Mouse (Mus musculus) lung, postnatal 25 days (tissue): ENCODE results near the gene Prickle2.

ENCODE experiments used
- DNase-seq: peaks from one replicate; pipeline ENCODE4 v3.0.0; 2022; ENCODE audit warnings: low spot score

The Prickle2 gene

DNA sequence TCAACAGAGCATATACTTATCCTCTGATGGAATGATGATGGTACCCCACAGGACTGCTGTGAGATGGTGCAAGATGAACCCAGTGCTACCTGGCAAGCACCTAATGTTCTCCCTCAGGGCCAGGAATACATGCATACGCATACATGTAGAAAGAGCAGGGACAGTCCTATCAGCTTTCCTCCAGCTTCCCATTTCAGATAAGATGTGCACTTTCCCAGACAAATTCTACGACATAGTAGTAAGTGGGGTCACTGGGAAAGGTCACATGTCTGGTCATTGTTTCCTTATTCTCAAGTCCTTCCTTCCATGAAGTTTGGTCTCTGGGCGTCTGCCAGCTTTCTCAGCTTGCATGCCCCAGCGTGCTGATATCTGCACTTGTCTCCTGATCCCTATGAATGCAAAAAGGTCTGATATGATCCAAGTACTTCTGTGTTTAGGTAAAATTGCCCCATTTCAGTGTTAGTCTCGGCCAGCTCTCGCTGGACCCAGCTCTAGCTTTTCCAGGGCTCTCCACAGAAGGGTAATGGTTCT lies 187.5 kb downstream of the Prickle2 start:
- DNase-seq = no peak

DNA sequence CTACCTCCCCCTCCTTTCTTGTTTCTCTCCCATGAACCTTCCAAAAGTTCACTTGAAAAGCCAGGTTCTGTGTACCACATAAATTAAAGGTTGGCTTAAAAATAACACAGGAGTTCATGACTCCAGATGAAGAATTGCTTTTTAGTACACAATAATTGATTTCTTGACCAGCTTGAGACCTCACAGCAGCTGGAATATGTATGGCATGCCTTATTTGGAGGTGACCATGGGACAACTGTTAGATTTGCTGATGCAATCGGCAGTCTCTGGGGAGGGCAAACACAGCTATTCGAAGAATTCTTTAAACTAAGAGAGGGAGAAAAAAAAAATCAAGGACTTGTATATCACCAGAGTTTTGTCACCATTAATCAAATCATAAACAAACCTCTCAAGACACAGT lies 189.0 kb downstream of the Prickle2 start:
- DNase-seq = no peak

DNA sequence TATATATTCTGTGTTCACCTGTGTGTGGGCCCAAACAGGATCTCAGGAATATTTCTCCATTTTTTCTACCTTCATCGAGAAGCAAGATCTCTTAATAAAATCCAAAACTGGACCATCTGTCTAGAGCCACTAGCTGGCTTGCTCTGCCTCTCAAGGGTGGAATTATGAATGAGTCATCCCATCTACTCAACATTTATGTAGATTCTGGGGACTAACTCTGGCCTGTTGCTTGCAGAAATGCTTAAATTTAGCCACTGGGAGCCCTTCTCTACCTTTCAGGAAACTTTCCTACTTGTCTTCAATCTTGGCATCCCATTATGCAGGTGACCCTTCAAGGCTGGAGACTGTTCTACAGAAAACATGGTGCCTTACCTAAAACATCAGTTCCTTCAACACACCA lies 194.0 kb downstream of the Prickle2 start:
- no peak for DNase-seq

DNA sequence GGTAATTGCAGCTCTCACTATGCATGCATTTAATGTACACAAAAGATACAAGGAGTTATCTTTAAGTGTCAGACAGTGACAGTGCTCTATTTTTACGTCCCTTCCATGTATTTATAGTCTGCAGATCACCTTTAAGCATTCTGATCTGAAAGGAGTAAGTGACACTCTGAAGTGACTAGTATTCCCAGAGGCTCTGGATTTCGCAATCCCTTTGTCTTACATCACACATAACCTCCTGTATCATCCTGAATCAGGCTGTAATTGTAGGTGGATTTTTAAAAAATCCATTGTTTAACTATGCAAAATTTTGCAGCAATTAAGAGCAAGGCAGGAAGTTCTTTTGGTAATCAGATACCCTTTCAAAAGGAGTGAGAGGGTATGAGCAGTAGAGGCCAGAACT lies 196.2 kb downstream of the Prickle2 start:
- no peak for DNase-seq

- no peak for DNase-seq
These were observed 199.7 kb downstream of the Prickle2 start for GRCm38 (mm10) chr6:92506276-92506675.

DNA sequence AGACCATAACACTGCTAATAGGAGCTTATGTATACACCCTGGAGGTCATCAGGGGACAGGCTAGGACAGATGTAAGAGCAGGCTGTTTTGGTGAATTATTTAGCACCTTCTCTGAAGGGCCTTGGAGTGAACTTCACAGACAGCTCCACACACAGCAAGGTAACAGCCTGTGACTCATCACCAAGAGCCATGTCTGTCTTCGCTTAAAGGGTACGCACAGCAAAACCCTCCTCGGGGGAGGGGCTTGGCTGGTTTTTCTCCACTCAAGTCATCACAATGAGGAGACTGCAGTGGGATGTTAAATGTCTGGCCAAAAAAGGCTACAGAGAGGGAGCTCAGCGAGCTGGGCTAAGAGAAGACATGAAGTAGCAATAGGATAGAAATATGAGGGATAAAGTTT lies 206.5 kb downstream of the Prickle2 start:
- no peak for DNase-seq

DNA sequence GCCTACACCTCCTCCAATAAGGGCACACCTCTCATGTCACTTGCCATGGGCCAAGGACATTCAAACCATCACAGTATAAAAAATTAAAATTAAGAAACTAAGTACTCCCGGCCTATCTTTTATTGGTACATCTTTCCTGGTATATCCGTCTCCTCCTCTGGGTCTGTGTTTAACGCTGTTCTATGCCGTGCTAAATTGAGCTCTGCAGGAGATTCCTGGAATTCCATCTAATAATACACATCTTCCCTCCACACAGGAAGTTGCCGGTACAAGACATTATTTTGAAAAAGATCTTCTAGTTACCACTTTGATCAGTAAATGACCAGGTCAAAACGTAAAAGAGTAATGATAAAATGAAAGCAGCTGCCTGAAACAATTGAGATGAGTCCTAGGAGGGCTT lies 207.4 kb downstream of the Prickle2 start:
- no peak for DNase-seq

- DNase-seq = no peak
These were observed 208.7 kb downstream of the Prickle2 start for GRCm38 (mm10) chr6:92497279-92497678.

- DNase-seq = no peak
These were observed 210.5 kb downstream of the Prickle2 start for GRCm38 (mm10) chr6:92495500-92495899.

DNA sequence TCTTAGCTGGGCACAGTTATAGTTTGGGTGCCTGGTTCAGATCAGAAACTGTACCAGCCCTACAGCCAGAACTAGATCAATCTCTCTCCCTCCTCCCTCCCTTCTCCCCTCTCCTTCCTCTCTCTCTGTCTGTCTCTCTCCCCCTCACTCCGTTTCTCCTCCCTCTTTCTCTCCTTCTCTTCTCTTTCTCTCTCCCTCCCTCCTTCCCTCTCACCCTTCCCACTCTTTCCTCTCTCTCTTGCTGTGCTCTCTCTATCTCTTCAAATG lies 224.3 kb downstream of the Prickle2 start:
- no peak for DNase-seq

GRCm38 (mm10) chr6:92480941-92481689 lies 224.8 kb downstream of the Prickle2 start:
- DNase-seq = peak; percentile 80

DNA sequence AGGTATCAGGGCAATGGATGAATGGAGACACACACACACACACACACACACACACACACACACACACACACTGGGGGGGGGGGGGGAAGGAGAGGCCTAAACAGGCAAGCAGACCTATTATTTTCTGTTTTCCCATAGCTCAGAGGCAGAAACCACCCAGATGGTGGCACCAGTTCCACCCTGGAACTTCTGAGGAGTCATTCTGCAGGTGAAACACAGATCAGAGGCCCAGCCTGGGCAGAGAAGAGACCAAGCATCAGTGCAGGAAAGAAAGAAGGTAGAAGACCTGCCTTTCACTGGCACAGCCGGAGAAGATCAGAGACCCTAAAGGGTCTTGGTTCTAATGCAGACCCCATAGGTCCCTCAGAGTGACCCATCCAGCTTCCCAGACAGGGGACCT lies 227.3 kb downstream of the Prickle2 start:
- DNase-seq = no peak

- DNase-seq = peak; percentile 67
These were observed 228.3 kb downstream of the Prickle2 start for GRCm38 (mm10) chr6:92477621-92478020.

DNA sequence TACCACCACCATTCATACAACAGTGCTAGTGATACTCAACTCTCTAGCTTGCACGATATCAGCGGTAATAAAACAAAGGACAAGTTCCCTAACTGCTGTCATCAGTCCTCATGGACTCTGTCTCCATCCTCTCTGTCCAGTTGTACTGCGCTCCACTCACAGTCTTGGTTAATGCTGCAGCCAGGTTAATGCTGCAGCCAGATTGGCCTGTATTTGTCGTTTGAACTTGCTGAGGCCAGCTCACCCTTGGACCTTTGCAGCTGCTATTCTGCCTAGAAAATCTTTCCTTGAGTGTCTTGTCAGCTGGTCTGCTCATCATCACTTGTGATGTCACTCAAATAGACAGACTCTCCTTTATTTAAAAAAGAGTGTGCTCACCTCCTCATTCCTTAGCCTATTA lies 236.5 kb downstream of the Prickle2 start:
- no peak for DNase-seq

DNA sequence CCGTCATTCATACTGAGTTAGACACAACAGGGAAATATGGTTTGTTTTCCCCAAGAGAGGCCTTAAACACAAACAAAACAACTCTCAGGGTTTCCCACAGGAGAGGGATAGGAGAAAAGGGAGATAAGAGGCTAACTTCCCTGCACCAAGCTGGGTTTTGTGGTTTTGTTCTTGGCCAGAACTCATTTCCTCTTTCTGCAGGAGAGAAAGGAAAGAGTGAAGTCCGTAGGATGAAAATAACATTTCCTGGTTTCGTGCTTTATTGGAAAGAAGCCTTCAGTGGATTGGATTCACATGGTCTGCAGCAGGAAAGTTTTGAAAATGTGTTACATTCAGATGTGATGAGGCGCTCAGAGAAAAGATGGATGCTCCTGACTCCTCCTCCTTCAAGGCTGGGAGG lies 237.1 kb downstream of the Prickle2 start:
- DNase-seq = no peak

DNA sequence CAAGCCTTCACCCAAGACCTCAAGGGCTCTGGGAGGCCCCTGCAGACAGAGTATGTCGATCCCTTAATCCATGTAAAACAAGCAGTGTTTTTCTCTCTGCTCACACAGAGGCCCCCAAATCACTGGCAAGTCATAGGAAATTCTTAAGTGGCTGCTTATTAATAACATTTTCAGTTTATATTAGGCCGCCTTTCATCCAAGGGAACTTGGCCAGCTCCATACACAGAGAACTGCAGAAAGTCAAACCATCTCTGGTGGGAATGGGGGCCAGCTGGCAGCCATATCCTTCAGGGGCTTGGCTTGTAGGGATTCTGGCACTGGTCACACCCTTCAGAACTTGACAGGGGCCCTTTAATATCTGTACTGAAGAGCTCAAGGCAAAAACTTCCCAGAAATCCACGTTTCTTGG lies 237.6 kb downstream of the Prickle2 start:
- peak; percentile 45 for DNase-seq

GRCm38 (mm10) chr6:92467343-92467742 lies 238.6 kb downstream of the Prickle2 start:
- DNase-seq = no peak

- DNase-seq = peak; percentile 62
These were observed 240.3 kb downstream of the Prickle2 start for GRCm38 (mm10) chr6:92465666-92466065.

- DNase-seq = peak; percentile 89
These were observed 241.1 kb downstream of the Prickle2 start for GRCm38 (mm10) chr6:92464781-92465337.

- no peak for DNase-seq
These were observed 242.2 kb downstream of the Prickle2 start for GRCm38 (mm10) chr6:92463768-92464167.

DNA sequence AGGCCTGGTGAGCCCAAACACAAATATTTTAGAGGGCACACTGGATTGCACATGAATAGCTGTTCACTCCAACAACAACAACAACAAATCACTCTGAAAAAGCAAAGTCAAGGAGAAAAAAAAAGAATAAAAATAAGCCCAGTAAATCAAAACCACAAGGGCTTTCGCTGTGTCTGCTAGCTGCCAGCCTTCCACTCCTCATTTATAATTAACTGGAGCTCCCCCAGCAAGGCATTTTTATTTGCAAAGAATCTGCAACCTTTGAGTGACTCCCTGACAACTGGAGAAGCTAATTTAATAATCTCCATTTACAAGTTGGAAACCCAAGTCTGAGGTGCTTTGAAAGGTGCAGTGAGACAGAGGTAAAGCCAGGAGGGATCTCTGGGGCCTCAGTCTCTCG lies 245.2 kb downstream of the Prickle2 start:
- no peak for DNase-seq

DNA sequence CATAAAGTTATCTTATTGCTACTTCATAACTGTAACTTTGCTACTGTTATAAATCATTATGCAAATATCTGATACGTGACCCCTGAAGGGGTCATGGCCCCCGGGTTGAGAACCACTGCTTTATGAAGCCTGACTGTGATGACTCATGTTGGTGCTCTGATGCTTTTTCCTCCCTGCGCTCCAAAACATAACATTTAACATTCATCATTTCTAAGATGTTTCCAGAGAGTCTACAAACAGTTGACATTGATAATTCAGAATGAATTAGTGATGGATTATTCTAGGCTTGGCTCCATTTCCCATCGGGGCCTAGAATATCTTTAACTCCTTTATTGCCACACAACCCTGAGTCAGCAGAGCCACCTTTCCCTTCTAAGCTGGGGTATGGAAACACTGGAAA lies 247.9 kb downstream of the Prickle2 start:
- no peak for DNase-seq

DNA sequence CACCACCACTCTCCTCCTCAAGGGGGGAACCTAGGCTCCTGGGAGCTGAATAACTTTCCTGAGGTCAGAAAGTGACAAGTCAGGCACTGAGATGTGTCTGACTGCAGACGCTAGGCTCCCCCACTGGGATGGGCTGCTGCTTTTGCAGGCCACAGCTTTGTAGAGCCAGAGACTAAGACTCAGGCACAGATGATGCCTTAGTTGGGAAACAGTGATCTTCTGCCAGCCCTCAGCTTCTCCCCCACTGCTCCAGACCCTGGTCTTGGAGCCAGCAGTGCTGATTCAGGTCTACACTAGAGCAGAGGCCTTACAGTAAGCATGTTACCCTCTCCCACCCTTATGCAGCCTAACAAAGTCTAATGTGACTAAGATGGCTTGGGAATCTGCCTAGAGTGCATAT lies 254.5 kb downstream of the Prickle2 start:
- DNase-seq = no peak

DNA sequence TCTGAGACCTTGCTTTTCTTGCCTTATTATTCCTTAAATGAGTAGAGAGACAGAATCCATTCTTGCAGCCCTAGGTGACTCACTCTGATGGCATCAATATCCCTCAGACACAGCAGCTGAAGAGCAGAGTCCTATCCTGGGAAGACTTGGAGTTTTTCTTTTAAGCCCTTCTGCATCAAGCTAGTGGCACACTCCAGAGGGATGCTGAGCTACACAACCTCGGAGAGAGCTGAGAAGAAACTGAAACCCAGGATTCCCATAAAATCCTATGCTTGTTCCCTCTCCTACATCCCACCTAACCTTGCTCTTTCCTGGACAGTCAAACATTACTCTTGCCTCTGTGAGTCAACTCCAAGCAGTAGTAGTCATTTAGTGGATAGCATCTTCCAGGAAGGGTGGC lies 256.0 kb downstream of the Prickle2 start:
- no peak for DNase-seq
